Mouse (Mus musculus) ES-Bruce4 (cell line): Measurements from ENCODE around the gene Eif4a1. TPM values are rescaled to one million over a fixed set of nuclear protein-coding genes. Genes with fewer than 3 reads are reported as not detected.
A peak's percentile ranks its signal among the peaks of the same experiment; 100 is the strongest.

Experiments used
- H3K27ac ChIP-seq: 2 replicates; pipeline ENCODE4 v1.5.1; 2012; ENCODE audit warnings: low read length, inconsistent platforms; ENCODE audit not compliant: insufficient read depth
- H3K27me3 ChIP-seq: 2 replicates; pipeline ENCODE4 v1.6.1; 2012; ENCODE audit warnings: mild to moderate bottlenecking, low read length, inconsistent platforms; ENCODE audit not compliant: control insufficient read depth, poor library complexity, insufficient read depth, severe bottlenecking
- H3K36me3 ChIP-seq: 2 replicates; pipeline ENCODE4 v1.6.1; 2012; ENCODE audit warnings: inconsistent platforms, mild to moderate bottlenecking, low read length, moderate library complexity; ENCODE audit not compliant: control insufficient read depth, poor library complexity, insufficient read depth, severe bottlenecking
- H3K4me1 ChIP-seq: one replicate; pipeline ENCODE4 v1.8.1; 2011; ENCODE audit warnings: low read length; ENCODE audit not compliant: control insufficient read depth, insufficient read depth
- H3K4me3 ChIP-seq: 2 replicates; pipeline ENCODE4 v1.5.1; 2011; ENCODE audit warnings: low read depth, mild to moderate bottlenecking, low read length
- H3K9ac ChIP-seq: 2 replicates; pipeline ENCODE4 v1.6.1; 2012; ENCODE audit warnings: low read depth, mild to moderate bottlenecking, inconsistent platforms; ENCODE audit not compliant: poor library complexity, severe bottlenecking
- H3K9me3 ChIP-seq: replicated peaks from 2 replicates; pipeline ENCODE4 v1.6.1; 2012; ENCODE audit warnings: mild to moderate bottlenecking, low read length, inconsistent platforms; ENCODE audit not compliant: control insufficient read depth, poor library complexity, insufficient read depth, severe bottlenecking
- CTCF ChIP-seq: IDR thresholded peaks from one replicate; pipeline ENCODE4 v1.8.1; 2011; ENCODE audit warnings: low read depth, low read length
- EP300 ChIP-seq: IDR thresholded peaks from 2 replicates; pipeline ENCODE4 v1.6.1; 2011; ENCODE audit warnings: low read depth, low read length; ENCODE audit not compliant: insufficient read depth
- POLR2A ChIP-seq: IDR thresholded peaks from one replicate; pipeline ENCODE4 v1.8.1; 2011; ENCODE audit warnings: low read length; ENCODE audit not compliant: insufficient read depth
- polyA plus RNA-seq: library from polyadenylated mRNA; stranded (reverse); fragments of >200 nt; gene quantifications from 2 replicates; pipeline ENCODE4 v1.2.4, GENCODE M21; 2011; ENCODE audit warnings: low read depth; ENCODE audit not compliant: missing spikeins, insufficient read depth, insufficient read length

The Eif4a1 gene
- polyA plus RNA-seq, 1 experiment, result 1,464 TPM

GRCm38 (mm10) chr11:69671726-69672124 lies 498 bp downstream of the Eif4a1 start:
- H3K36me3 ChIP-seq, result peaks cover 77% of the 10 kb centered on the region
- TF ChIP-seq POLR2A, result no peak
- H3K27me3 ChIP-seq, result no peaks in the 10 kb centered on the region
- H3K4me1 ChIP-seq, result no peaks in the 10 kb centered on the region
- H3K27ac ChIP-seq, result peak overlapping the region; percentile 59
- H3K4me3 ChIP-seq, result peak overlapping the region; percentile 93
- peak overlapping the region; percentile 96 for H3K9ac ChIP-seq
- no peaks in the 10 kb centered on the region for H3K9me3 ChIP-seq

GRCm38 (mm10) chr11:69670786-69671725 lies 1.2 kb downstream of the Eif4a1 start:
- Histone ChIP-seq H3K4me1 (no peaks in the 10 kb centered on the region), H3K27ac (peak overlapping the region; percentile 59), H3K27me3 (no peaks in the 10 kb centered on the region), H3K4me3 (peak overlapping the region; percentile 93), H3K36me3 (peaks cover 71% of the 10 kb centered on the region), H3K9ac (peak overlapping the region; percentile 96), H3K9me3 (no peaks in the 10 kb centered on the region)
- no peak for TF ChIP-seq EP300
- no peak for TF ChIP-seq POLR2A
- TF ChIP-seq CTCF, result no peak

- Histone ChIP-seq H3K9ac (no peak overlapping the region), H3K36me3 (peaks cover 44% of the 10 kb centered on the region), H3K9me3 (no peaks in the 10 kb centered on the region; the same call in 1 of the 2 replicates), H3K4me1 (no peaks in the 10 kb centered on the region), H3K27ac (peak overlapping the region; percentile 62), H3K4me3 (no peak overlapping the region), H3K27me3 (no peaks in the 10 kb centered on the region)
- no peak for TF ChIP-seq CTCF
Observed at GRCm38 (mm10) chr11:69666665-69667005, 5.6 kb downstream of the Eif4a1 start.

- Histone ChIP-seq H3K27me3 (no peaks in the 10 kb centered on the region), H3K9me3 (no peaks in the 10 kb centered on the region; the same call in 1 of the 2 replicates), H3K27ac (peak within 1 kb of the TSS; percentile 62), H3K36me3 (peaks cover 40% of the 10 kb centered on the region), H3K4me3 (no peak within 1 kb of the TSS), H3K4me1 (no peaks in the 10 kb centered on the region), H3K9ac (no peak within 1 kb of the TSS)
- TF ChIP-seq CTCF (no peak), POLR2A (peak; percentile 7)
Observed at GRCm38 (mm10) chr11:69665961-69666664, 6.1 kb downstream of the Eif4a1 start, which contains the start of gene Cd68. Cd68 (minus strand) TSS chr11:69666153.

GRCm38 (mm10) chr11:69665457-69665960 lies 6.7 kb downstream of the Eif4a1 start:
- Histone ChIP-seq H3K4me3 (no peak overlapping the region), H3K9ac (no peak overlapping the region), H3K27ac (peak overlapping the region; percentile 62)

GRCm38 (mm10) chr11:69664841-69665240 lies 7.4 kb downstream of the Eif4a1 start:
- Histone ChIP-seq H3K9ac (no peak overlapping the region), H3K4me1 (no peaks in the 10 kb centered on the region), H3K9me3 (no peaks in the 10 kb centered on the region; the same call in 1 of the 2 replicates), H3K27ac (no peak overlapping the region), H3K27me3 (no peaks in the 10 kb centered on the region), H3K36me3 (peaks cover 28% of the 10 kb centered on the region), H3K4me3 (no peak overlapping the region)
- no peak for TF ChIP-seq CTCF

More at GRCm38 (mm10) chr11:69665457-69665960, 6.7 kb downstream of the Eif4a1 start:
- Histone ChIP-seq H3K4me1 (no peaks in the 10 kb centered on the region), H3K27me3 (no peaks in the 10 kb centered on the region), H3K36me3 (peaks cover 35% of the 10 kb centered on the region), H3K9me3 (no peaks in the 10 kb centered on the region; the same call in 1 of the 2 replicates)
- TF ChIP-seq POLR2A (no peak), CTCF (no peak), EP300 (no peak)
